Mouse (Mus musculus): ENCODE results near the gene Rcsd1. TPM values are rescaled to one million over a fixed set of nuclear protein-coding genes. Genes with fewer than 3 reads are reported as not detected.

Rcsd1 gene
- polyA plus RNA-seq, 1 experiment from 2014 or later: 10.7 TPM

DNA sequence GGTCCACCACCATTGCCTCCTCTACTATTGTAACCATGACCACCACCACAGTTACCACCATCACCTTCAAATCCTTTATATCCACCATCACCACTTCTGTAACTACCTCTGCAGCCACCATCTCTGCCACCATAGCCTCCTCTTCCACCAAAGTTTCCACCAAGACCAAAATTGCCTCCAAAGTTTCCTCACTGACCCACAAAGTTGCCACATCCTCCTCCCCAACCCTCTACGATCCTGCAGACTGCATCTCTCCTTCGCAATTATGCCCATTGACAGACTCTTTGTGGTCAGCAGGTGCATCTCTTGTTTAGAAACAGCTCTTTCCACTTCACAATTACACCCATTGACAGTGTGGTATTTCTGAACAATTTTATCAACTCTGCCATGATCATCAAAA, 25.3 kb upstream of the Rcsd1 start:
- no peak overlapping the region for H3K27ac ChIP-seq
- peaks cover 4% of the 10 kb centered on the region; the same call in 1 of the 2 replicates for H3K27me3 ChIP-seq (replicated peaks)
- no peaks in the 10 kb centered on the region for H3K9me3 ChIP-seq (replicated peaks)
- peaks cover 10% of the 10 kb centered on the region; the same call in 1 of the 2 replicates for H3K4me1 ChIP-seq
- no peak overlapping the region for H3K9ac ChIP-seq
- no peaks in the 10 kb centered on the region for H3K36me3 ChIP-seq
- WGBS (ENCODE audit: insufficient replicate concordance): 70% methylated on average over 2 of the region's 2 CpGs
- no peak overlapping the region for H3K4me2 ChIP-seq
- ATAC-seq: no peak
- no peak overlapping the region for H3K4me3 ChIP-seq

GRCm38 (mm10) chr1:165731553-165731952, 22.0 kb upstream of the Rcsd1 start:
- no peak overlapping the region for H3K27ac ChIP-seq
- no peak overlapping the region for H3K4me2 ChIP-seq
- H3K9me3 ChIP-seq (replicated peaks): no peaks in the 10 kb centered on the region
- H3K4me3 ChIP-seq: no peak overlapping the region
- WGBS (ENCODE audit: insufficient replicate concordance): 66% methylated on average over 6 of the region's 6 CpGs
- no peaks in the 10 kb centered on the region; the same call in 1 of the 2 replicates for H3K27me3 ChIP-seq (replicated peaks)
- no peak for ATAC-seq
- H3K4me1 ChIP-seq: peaks cover 10% of the 10 kb centered on the region; the same call in 1 of the 2 replicates
- H3K9ac ChIP-seq: no peak overlapping the region
- H3K36me3 ChIP-seq: no peaks in the 10 kb centered on the region

- Histone ChIP-seq H3K9ac (no peak overlapping the region), H3K36me3 (no peaks in the 10 kb centered on the region), H3K4me3 (no peak overlapping the region), H3K4me2 (no peak overlapping the region), H3K9me3 (replicated peaks) (no peaks in the 10 kb centered on the region), H3K4me1 (peaks cover 1% of the 10 kb centered on the region; the same call in 1 of the 2 replicates), H3K27me3 (replicated peaks) (no peaks in the 10 kb centered on the region; the same call in 1 of the 2 replicates), H3K27ac (no peak overlapping the region)
- 20% methylated on average over 1 of the region's 1 CpGs for WGBS (ENCODE audit: insufficient replicate concordance)
- ATAC-seq: no peak
These were observed 20.6 kb upstream of the Rcsd1 start for GRCm38 (mm10) chr1:165730129-165730528.

- no peak overlapping the region for H3K4me3 ChIP-seq
- ATAC-seq: no peak
- no peaks in the 10 kb centered on the region for H3K9me3 ChIP-seq (replicated peaks)
- H3K9ac ChIP-seq: no peak overlapping the region
- no peaks in the 10 kb centered on the region for H3K27me3 ChIP-seq (replicated peaks)
- H3K27ac ChIP-seq: no peak overlapping the region
- WGBS (ENCODE audit: insufficient replicate concordance): 74% methylated on average over 3 of the region's 3 CpGs
- H3K36me3 ChIP-seq: no peaks in the 10 kb centered on the region
- H3K4me1 ChIP-seq: peaks cover 5% of the 10 kb centered on the region
- H3K4me2 ChIP-seq: no peak overlapping the region
These were observed 18.6 kb upstream of the Rcsd1 start for GRCm38 (mm10) chr1:165728057-165728639.

DNA sequence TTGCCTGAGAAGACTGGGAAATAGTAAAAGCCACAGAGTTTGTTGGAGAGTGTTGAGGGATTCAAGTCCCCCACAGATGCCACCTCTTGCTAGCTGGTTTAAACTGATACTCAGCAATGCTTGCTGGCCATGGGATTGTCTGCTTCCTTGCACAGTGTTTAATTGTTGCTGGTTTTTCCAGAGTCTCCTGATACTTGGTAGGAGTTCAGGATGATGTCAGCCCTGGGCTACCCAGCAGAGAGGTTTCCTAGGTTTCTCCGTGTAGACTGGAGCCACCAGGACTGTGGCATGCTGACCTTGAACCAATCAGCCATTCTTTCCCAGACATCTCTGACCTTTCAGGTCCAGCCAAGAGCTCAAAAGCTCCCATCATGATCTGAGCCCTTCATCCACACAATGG, 17.4 kb upstream of the Rcsd1 start:
- Histone ChIP-seq H3K36me3 (no peaks in the 10 kb centered on the region), H3K27ac (no peak overlapping the region), H3K9me3 (replicated peaks) (no peaks in the 10 kb centered on the region), H3K4me2 (no peak overlapping the region), H3K4me3 (no peak overlapping the region), H3K4me1 (peaks cover 5% of the 10 kb centered on the region), H3K27me3 (replicated peaks) (no peaks in the 10 kb centered on the region), H3K9ac (no peak overlapping the region)
- no peak for ATAC-seq
- WGBS (ENCODE audit: insufficient replicate concordance): 43% methylated on average over 1 of the region's 1 CpGs

DNA sequence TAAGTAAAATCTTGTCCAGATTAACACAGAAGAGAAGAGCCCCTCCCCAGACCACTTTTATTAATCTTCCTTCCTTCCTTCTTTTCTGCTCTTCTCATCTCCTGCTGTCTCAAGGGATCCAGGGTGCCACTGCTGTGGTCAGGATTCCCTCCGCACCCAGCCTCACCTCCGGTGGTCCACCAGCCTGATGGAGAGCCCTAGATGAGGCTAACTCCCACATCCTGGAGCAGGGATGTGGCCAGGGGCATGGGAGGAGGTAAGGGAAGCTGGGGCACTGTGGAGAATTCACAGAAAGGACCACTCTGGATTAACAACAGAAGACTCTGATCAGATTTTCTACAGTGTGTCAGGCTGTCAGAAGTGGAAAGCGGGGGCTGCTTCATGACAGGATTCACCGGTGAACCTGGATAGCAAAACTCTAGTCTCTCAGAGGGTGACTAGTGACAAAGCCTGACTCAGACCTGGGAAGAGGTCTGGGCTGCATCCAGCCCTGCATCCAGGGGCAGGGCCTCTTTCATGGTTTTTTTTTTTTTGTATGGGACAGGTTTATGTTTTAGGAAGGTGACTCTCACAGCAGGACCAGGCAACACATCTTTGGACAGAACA, 15.6 kb upstream of the Rcsd1 start:
- H3K4me3 ChIP-seq: no peak overlapping the region
- ATAC-seq: no peak
- no peaks in the 10 kb centered on the region for H3K36me3 ChIP-seq
- H3K27ac ChIP-seq: no peak overlapping the region
- H3K27me3 ChIP-seq (replicated peaks): no peaks in the 10 kb centered on the region
- WGBS (ENCODE audit: insufficient replicate concordance): 72% methylated on average over 4 of the region's 4 CpGs
- no peaks in the 10 kb centered on the region for H3K9me3 ChIP-seq (replicated peaks)
- peaks cover 5% of the 10 kb centered on the region for H3K4me1 ChIP-seq
- no peak overlapping the region for H3K9ac ChIP-seq
- H3K4me2 ChIP-seq: no peak overlapping the region

GRCm38 (mm10) chr1:165724219-165725033, 14.9 kb upstream of the Rcsd1 start:
- 48% methylated on average over 11 of the region's 11 CpGs for WGBS (ENCODE audit: insufficient replicate concordance)
- Histone ChIP-seq H3K36me3 (no peaks in the 10 kb centered on the region), H3K9me3 (replicated peaks) (no peaks in the 10 kb centered on the region), H3K4me3 (no peak overlapping the region), H3K4me1 (peaks cover 5% of the 10 kb centered on the region), H3K4me2 (no peak overlapping the region), H3K9ac (no peak overlapping the region), H3K27ac (no peak overlapping the region), H3K27me3 (replicated peaks) (no peaks in the 10 kb centered on the region)
- no peak for ATAC-seq

- Histone ChIP-seq H3K36me3 (no peaks in the 10 kb centered on the region), H3K27ac (no peak overlapping the region), H3K9ac (no peak overlapping the region), H3K4me1 (peaks cover 20% of the 10 kb centered on the region), H3K27me3 (replicated peaks) (no peaks in the 10 kb centered on the region), H3K4me3 (no peak overlapping the region), H3K9me3 (replicated peaks) (no peaks in the 10 kb centered on the region), H3K4me2 (no peak overlapping the region)
- WGBS (ENCODE audit: insufficient replicate concordance): 64% methylated on average over 9 of the region's 9 CpGs
- ATAC-seq: no peak
These were observed 13.1 kb upstream of the Rcsd1 start for GRCm38 (mm10) chr1:165722531-165723123.

- H3K36me3 ChIP-seq: no peaks in the 10 kb centered on the region
- no peak for ATAC-seq
These were observed 9.1 kb upstream of the Rcsd1 start for GRCm38 (mm10) chr1:165718543-165719105.

DNA sequence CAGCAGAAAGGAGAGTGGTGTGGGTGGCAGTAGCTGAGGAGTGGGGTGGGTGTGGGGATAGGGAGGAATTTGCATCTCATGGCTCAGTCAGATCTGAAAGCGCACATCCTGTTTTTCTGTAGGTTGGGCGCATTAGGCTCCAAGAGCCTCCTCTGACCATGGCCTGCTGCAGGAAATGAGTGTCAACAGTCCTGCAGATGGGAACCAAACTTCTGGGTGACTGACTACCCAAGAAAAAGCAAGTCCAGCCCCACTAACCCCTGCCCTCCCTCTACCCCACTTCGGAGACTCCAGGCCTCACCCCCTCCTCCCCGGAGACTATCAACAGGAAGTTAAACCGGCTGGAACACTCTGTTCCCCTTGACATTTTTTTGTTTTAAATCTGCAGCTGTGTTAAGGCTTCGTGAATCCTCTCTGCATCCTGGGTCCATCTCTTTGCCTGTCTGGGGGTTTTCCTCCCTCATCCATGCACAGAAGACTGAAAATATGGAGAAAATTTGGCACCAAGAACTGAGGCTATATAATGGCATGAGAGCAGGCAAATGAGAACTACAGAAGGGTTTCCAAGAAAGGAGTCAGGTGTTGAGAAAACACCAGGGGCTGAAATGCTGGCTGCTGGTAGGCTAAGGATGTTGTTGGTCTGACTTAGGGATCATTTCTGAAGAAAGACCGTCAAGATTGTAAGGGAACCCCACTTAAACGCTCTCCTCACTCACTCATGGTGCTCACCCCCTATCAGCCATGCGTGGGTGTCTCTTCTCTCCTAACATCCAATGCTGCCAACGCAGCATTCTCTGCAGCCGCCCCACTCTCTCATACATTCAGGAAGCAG, 8.4 kb upstream of the Rcsd1 start:
- ATAC-seq: 0 out of 2 replicates have a peak, but pooled peaks have one; percentile 57
- Histone ChIP-seq H3K9ac (no peak overlapping the region), H3K27me3 (replicated peaks) (no peaks in the 10 kb centered on the region), H3K27ac (peak overlapping the region; percentile 52), H3K4me2 (peak overlapping the region; percentile 54), H3K36me3 (no peaks in the 10 kb centered on the region), H3K4me1 (peaks cover 26% of the 10 kb centered on the region), H3K4me3 (peak overlapping the region; percentile 9; the same call in 1 of the 2 replicates), H3K9me3 (replicated peaks) (no peaks in the 10 kb centered on the region)
- WGBS (ENCODE audit: insufficient replicate concordance): 16% methylated on average over 11 of the region's 11 CpGs

More at GRCm38 (mm10) chr1:165718543-165719105, 9.1 kb upstream of the Rcsd1 start:
- Histone ChIP-seq H3K27me3 (replicated peaks) (no peaks in the 10 kb centered on the region), H3K27ac (peak overlapping the region; percentile 52), H3K4me2 (peak overlapping the region; percentile 54), H3K9me3 (replicated peaks) (no peaks in the 10 kb centered on the region), H3K4me3 (peak overlapping the region; percentile 9; the same call in 1 of the 2 replicates), H3K9ac (no peak overlapping the region), H3K4me1 (peaks cover 26% of the 10 kb centered on the region)
- 15% methylated on average over 15 of the region's 15 CpGs for WGBS (ENCODE audit: insufficient replicate concordance)

GRCm38 (mm10) chr1:165716426-165716825, 6.9 kb upstream of the Rcsd1 start:
- no peak overlapping the region for H3K4me3 ChIP-seq
- H3K9me3 ChIP-seq (replicated peaks): no peaks in the 10 kb centered on the region
- H3K4me1 ChIP-seq: peaks cover 29% of the 10 kb centered on the region
- H3K27me3 ChIP-seq (replicated peaks): no peaks in the 10 kb centered on the region
- ATAC-seq: no peak
- no peak overlapping the region for H3K4me2 ChIP-seq
- WGBS (ENCODE audit: insufficient replicate concordance): 71% methylated on average over 4 of the region's 4 CpGs
- H3K27ac ChIP-seq: no peak overlapping the region
- H3K9ac ChIP-seq: no peak overlapping the region
- no peaks in the 10 kb centered on the region for H3K36me3 ChIP-seq
